Mouse (Mus musculus): Measurements from ENCODE around the gene Vps26a. TPM values are rescaled to one million over a fixed set of nuclear protein-coding genes. Genes with fewer than 3 reads are reported as not detected.

Gene Vps26a
- polyA plus RNA-seq, 1 experiment from 2014 or later = 88.6 TPM

- Histone ChIP-seq H3K9me3 (ENCODE audit: low read length) (no peaks in the 10 kb centered on the region), H3K27me3 (ENCODE audit: insufficient read depth, low read length) (peaks cover 10% of the 10 kb centered on the region; the same call in 1 of the 2 replicates), H3K27ac (ENCODE audit: low read length) (no peak overlapping the region), H3K9ac (replicated peaks; ENCODE audit: low read length) (no peak overlapping the region), H3K4me2 (replicated peaks; ENCODE audit: low read depth, low read length) (no peak overlapping the region), H3K4me1 (ENCODE audit: insufficient read depth, low read length) (0 out of 2 replicates have a peak, but pooled peaks cover 3% of the 10 kb centered on the region), H3K4me3 (ENCODE audit: low read length) (no peak overlapping the region), H3K36me3 (ENCODE audit: insufficient read depth, low read length) (no peaks in the 10 kb centered on the region)
- ATAC-seq (ENCODE audit: low FRiP score, low TSS enrichment) = no peak
- 73% methylated on average over 6 of the region's 6 CpGs for WGBS
These were observed 24.9 kb upstream of the Vps26a start for GRCm38 (mm10) chr10:62511528-62511927.

- H3K36me3 ChIP-seq (ENCODE audit: insufficient read depth, low read length) = no peaks in the 10 kb centered on the region
- ATAC-seq (ENCODE audit: low FRiP score, low TSS enrichment) = no peak
- 64% methylated on average over 11 of the region's 11 CpGs for WGBS
- H3K9me3 ChIP-seq (ENCODE audit: low read length) = no peaks in the 10 kb centered on the region
- peak overlapping the region; percentile 64 for H3K4me2 ChIP-seq (replicated peaks; ENCODE audit: low read depth, low read length)
- peak overlapping the region; percentile 52; the same call in 1 of the 2 replicates for H3K27ac ChIP-seq (ENCODE audit: low read length)
- no peak overlapping the region for H3K4me3 ChIP-seq (ENCODE audit: low read length)
- no peak overlapping the region for H3K9ac ChIP-seq (replicated peaks; ENCODE audit: low read length)
- H3K4me1 ChIP-seq (ENCODE audit: insufficient read depth, low read length) = 0 out of 2 replicates have a peak, but pooled peaks cover 3% of the 10 kb centered on the region
- H3K27me3 ChIP-seq (ENCODE audit: insufficient read depth, low read length) = peaks cover 10% of the 10 kb centered on the region; the same call in 1 of the 2 replicates
These were observed 22.5 kb upstream of the Vps26a start for GRCm38 (mm10) chr10:62509032-62509656.

GRCm38 (mm10) chr10:62508459-62508858, 21.9 kb upstream of the Vps26a start:
- 0 out of 2 replicates have a peak, but pooled peaks have one; percentile 31 for ATAC-seq (ENCODE audit: low FRiP score, low TSS enrichment)
- peak overlapping the region; percentile 31; the same call in 1 of the 2 replicates for H3K27ac ChIP-seq (ENCODE audit: low read length)
- WGBS = 5% methylated on average over 11 of the region's 11 CpGs
- H3K4me3 ChIP-seq (ENCODE audit: low read length) = peak overlapping the region; percentile 38
- 0 out of 2 replicates have a peak, but pooled peaks cover 3% of the 10 kb centered on the region for H3K4me1 ChIP-seq (ENCODE audit: insufficient read depth, low read length)
- peaks cover 10% of the 10 kb centered on the region; the same call in 1 of the 2 replicates for H3K27me3 ChIP-seq (ENCODE audit: insufficient read depth, low read length)
- no peaks in the 10 kb centered on the region for H3K36me3 ChIP-seq (ENCODE audit: insufficient read depth, low read length)
- peak overlapping the region; percentile 64 for H3K4me2 ChIP-seq (replicated peaks; ENCODE audit: low read depth, low read length)
- H3K9me3 ChIP-seq (ENCODE audit: low read length) = no peaks in the 10 kb centered on the region
- H3K9ac ChIP-seq (replicated peaks; ENCODE audit: low read length) = peak overlapping the region; percentile 50

GRCm38 (mm10) chr10:62507591-62508308, 21.1 kb upstream of the Vps26a start:
- no peaks in the 10 kb centered on the region for H3K9me3 ChIP-seq (ENCODE audit: low read length)
- no peaks in the 10 kb centered on the region for H3K36me3 ChIP-seq (ENCODE audit: insufficient read depth, low read length)
- H3K9ac ChIP-seq (replicated peaks; ENCODE audit: low read length) = no peak overlapping the region; the same call in 1 of the 2 replicates
- H3K4me1 ChIP-seq (ENCODE audit: insufficient read depth, low read length) = 0 out of 2 replicates have a peak, but pooled peaks cover 3% of the 10 kb centered on the region
- WGBS = 13% methylated on average over 18 of the region's 18 CpGs
- no peak overlapping the region for H3K27ac ChIP-seq (ENCODE audit: low read length)
- H3K4me3 ChIP-seq (ENCODE audit: low read length) = peak overlapping the region; percentile 38
- no peak for ATAC-seq (ENCODE audit: low FRiP score, low TSS enrichment)
- H3K27me3 ChIP-seq (ENCODE audit: insufficient read depth, low read length) = peaks cover 10% of the 10 kb centered on the region; the same call in 1 of the 2 replicates
- H3K4me2 ChIP-seq (replicated peaks; ENCODE audit: low read depth, low read length) = peak overlapping the region; percentile 64

- no peak for ATAC-seq (ENCODE audit: low FRiP score, low TSS enrichment)
- Histone ChIP-seq H3K27me3 (ENCODE audit: insufficient read depth, low read length) (peaks cover 10% of the 10 kb centered on the region; the same call in 1 of the 2 replicates), H3K4me2 (replicated peaks; ENCODE audit: low read depth, low read length) (no peak overlapping the region), H3K9ac (replicated peaks; ENCODE audit: low read length) (no peak overlapping the region), H3K4me3 (ENCODE audit: low read length) (no peak overlapping the region), H3K27ac (ENCODE audit: low read length) (no peak overlapping the region), H3K36me3 (ENCODE audit: insufficient read depth, low read length) (no peaks in the 10 kb centered on the region), H3K9me3 (ENCODE audit: low read length) (no peaks in the 10 kb centered on the region), H3K4me1 (ENCODE audit: insufficient read depth, low read length) (0 out of 2 replicates have a peak, but pooled peaks cover 3% of the 10 kb centered on the region)
- WGBS = 97% methylated on average over 4 of the region's 4 CpGs
These were observed 20.5 kb upstream of the Vps26a start for GRCm38 (mm10) chr10:62507071-62507470.

- Histone ChIP-seq H3K4me3 (ENCODE audit: low read length) (no peak overlapping the region), H3K4me2 (replicated peaks; ENCODE audit: low read depth, low read length) (no peak overlapping the region), H3K27ac (ENCODE audit: low read length) (no peak overlapping the region), H3K9me3 (ENCODE audit: low read length) (no peaks in the 10 kb centered on the region), H3K27me3 (ENCODE audit: insufficient read depth, low read length) (peaks cover 10% of the 10 kb centered on the region; the same call in 1 of the 2 replicates), H3K9ac (replicated peaks; ENCODE audit: low read length) (no peak overlapping the region), H3K4me1 (ENCODE audit: insufficient read depth, low read length) (0 out of 2 replicates have a peak, but pooled peaks cover 3% of the 10 kb centered on the region), H3K36me3 (ENCODE audit: insufficient read depth, low read length) (no peaks in the 10 kb centered on the region)
- no peak for ATAC-seq (ENCODE audit: low FRiP score, low TSS enrichment)
- WGBS = 76% methylated on average over 17 of the region's 17 CpGs
These were observed 19.5 kb upstream of the Vps26a start for GRCm38 (mm10) chr10:62506019-62506556.

GRCm38 (mm10) chr10:62505224-62505983, 18.8 kb upstream of the Vps26a start:
- Histone ChIP-seq H3K27me3 (ENCODE audit: insufficient read depth, low read length) (peaks cover 10% of the 10 kb centered on the region; the same call in 1 of the 2 replicates), H3K9ac (replicated peaks; ENCODE audit: low read length) (no peak overlapping the region), H3K4me3 (ENCODE audit: low read length) (no peak overlapping the region), H3K9me3 (ENCODE audit: low read length) (no peaks in the 10 kb centered on the region), H3K27ac (ENCODE audit: low read length) (no peak overlapping the region), H3K4me2 (replicated peaks; ENCODE audit: low read depth, low read length) (no peak overlapping the region), H3K36me3 (ENCODE audit: insufficient read depth, low read length) (no peaks in the 10 kb centered on the region), H3K4me1 (ENCODE audit: insufficient read depth, low read length) (0 out of 2 replicates have a peak, but pooled peaks cover 3% of the 10 kb centered on the region)
- no peak for ATAC-seq (ENCODE audit: low FRiP score, low TSS enrichment)
- 84% methylated on average over 9 of the region's 9 CpGs for WGBS

GRCm38 (mm10) chr10:62503836-62504628, 17.4 kb upstream of the Vps26a start:
- no peak for ATAC-seq (ENCODE audit: low FRiP score, low TSS enrichment)
- peaks cover 9% of the 10 kb centered on the region; the same call in 1 of the 2 replicates for H3K27me3 ChIP-seq (ENCODE audit: insufficient read depth, low read length)
- H3K36me3 ChIP-seq (ENCODE audit: insufficient read depth, low read length) = no peaks in the 10 kb centered on the region
- H3K27ac ChIP-seq (ENCODE audit: low read length) = no peak overlapping the region
- H3K4me3 ChIP-seq (ENCODE audit: low read length) = no peak overlapping the region
- H3K9ac ChIP-seq (replicated peaks; ENCODE audit: low read length) = no peak overlapping the region
- no peak overlapping the region for H3K4me2 ChIP-seq (replicated peaks; ENCODE audit: low read depth, low read length)
- no peaks in the 10 kb centered on the region for H3K9me3 ChIP-seq (ENCODE audit: low read length)
- 0 out of 2 replicates have a peak, but pooled peaks cover 3% of the 10 kb centered on the region for H3K4me1 ChIP-seq (ENCODE audit: insufficient read depth, low read length)
- WGBS = 68% methylated on average over 12 of the region's 12 CpGs

All from kidney, embryonic 16.5 days (tissue).